Mouse (Mus musculus): ENCODE results near the gene Kcnma1. TPM values are rescaled to one million over a fixed set of nuclear protein-coding genes. Genes with fewer than 3 reads are reported as not detected.

The Kcnma1 gene
- polyA plus RNA-seq, 1 experiment, result 75.1 TPM

GRCm38 (mm10) chr14:23995831-23996230 lies 18.5 kb downstream of the Kcnma1 start:
- WGBS, result 76% methylated on average over 3 of the region's 3 CpGs
- Histone ChIP-seq H3K4me3 (ENCODE audit: insufficient read depth, low read depth, low read length) (no peak overlapping the region), H3K27ac (ENCODE audit: insufficient read depth, low read depth, low read length) (no peak overlapping the region), H3K4me1 (ENCODE audit: control insufficient read depth, insufficient read depth, low read length) (peaks cover 23% of the 10 kb centered on the region)
- TF ChIP-seq POLR2A (IDR thresholded peaks at IDR 0.05; ENCODE audit: insufficient read depth, low read depth, low read length), result no peak
- TF ChIP-seq CTCF (IDR thresholded peaks at IDR 0.05; ENCODE audit: insufficient read depth, low read depth, low read length), result no peak

GRCm38 (mm10) chr14:23990871-23991270 lies 23.4 kb downstream of the Kcnma1 start:
- TF ChIP-seq CTCF (IDR thresholded peaks at IDR 0.05; ENCODE audit: insufficient read depth, low read depth, low read length) (no peak), POLR2A (IDR thresholded peaks at IDR 0.05; ENCODE audit: insufficient read depth, low read depth, low read length) (no peak)
- 93% methylated on average over 7 of the region's 7 CpGs for WGBS
- Histone ChIP-seq H3K4me1 (ENCODE audit: control insufficient read depth, insufficient read depth, low read length) (peaks cover 16% of the 10 kb centered on the region), H3K27ac (ENCODE audit: insufficient read depth, low read depth, low read length) (no peak overlapping the region), H3K4me3 (ENCODE audit: insufficient read depth, low read depth, low read length) (no peak overlapping the region)

GRCm38 (mm10) chr14:23989696-23990095 lies 24.6 kb downstream of the Kcnma1 start:
- TF ChIP-seq POLR2A (IDR thresholded peaks at IDR 0.05; ENCODE audit: insufficient read depth, low read depth, low read length), result no peak
- TF ChIP-seq CTCF (IDR thresholded peaks at IDR 0.05; ENCODE audit: insufficient read depth, low read depth, low read length), result no peak
- WGBS, result 61% methylated on average over 11 of the region's 11 CpGs
- Histone ChIP-seq H3K4me1 (ENCODE audit: control insufficient read depth, insufficient read depth, low read length) (peaks cover 20% of the 10 kb centered on the region), H3K4me3 (ENCODE audit: insufficient read depth, low read depth, low read length) (no peak overlapping the region), H3K27ac (ENCODE audit: insufficient read depth, low read depth, low read length) (peak overlapping the region; percentile 58; the same call in 1 of the 2 replicates)

- peaks cover 20% of the 10 kb centered on the region for H3K4me1 ChIP-seq (ENCODE audit: control insufficient read depth, insufficient read depth, low read length)
These were observed 32.1 kb downstream of the Kcnma1 start for GRCm38 (mm10) chr14:23982205-23982604.

GRCm38 (mm10) chr14:23974685-23975084 lies 39.6 kb downstream of the Kcnma1 start:
- peaks cover 5% of the 10 kb centered on the region; the same call in 1 of the 2 replicates for H3K4me1 ChIP-seq (ENCODE audit: control insufficient read depth, insufficient read depth, low read length)
- H3K27ac ChIP-seq (ENCODE audit: insufficient read depth, low read depth, low read length), result no peak overlapping the region
- no peak overlapping the region for H3K4me3 ChIP-seq (ENCODE audit: insufficient read depth, low read depth, low read length)
- TF ChIP-seq CTCF (IDR thresholded peaks at IDR 0.05; ENCODE audit: insufficient read depth, low read depth, low read length), result no peak
- no peak for TF ChIP-seq POLR2A (IDR thresholded peaks at IDR 0.05; ENCODE audit: insufficient read depth, low read depth, low read length)
- WGBS, result 90% methylated on average over 2 of the region's 2 CpGs

More at GRCm38 (mm10) chr14:23982205-23982604, 32.1 kb downstream of the Kcnma1 start:
- TF ChIP-seq CTCF (IDR thresholded peaks at IDR 0.05; ENCODE audit: insufficient read depth, low read depth, low read length) (no peak), POLR2A (IDR thresholded peaks at IDR 0.05; ENCODE audit: insufficient read depth, low read depth, low read length) (no peak)
- peak overlapping the region; percentile 56 for H3K27ac ChIP-seq (ENCODE audit: insufficient read depth, low read depth, low read length)
- 41% methylated on average over 8 of the region's 8 CpGs for WGBS
- H3K4me3 ChIP-seq (ENCODE audit: insufficient read depth, low read depth, low read length), result no peak overlapping the region

GRCm38 (mm10) chr14:23966471-23966870 lies 47.8 kb downstream of the Kcnma1 start:
- no peak for TF ChIP-seq POLR2A (IDR thresholded peaks at IDR 0.05; ENCODE audit: insufficient read depth, low read depth, low read length)
- 46% methylated on average over 8 of the region's 8 CpGs for WGBS
- Histone ChIP-seq H3K4me3 (ENCODE audit: insufficient read depth, low read depth, low read length) (no peak overlapping the region), H3K27ac (ENCODE audit: insufficient read depth, low read depth, low read length) (0 out of 2 replicates have a peak overlapping the region, but pooled peaks have one; percentile 41), H3K4me1 (ENCODE audit: control insufficient read depth, insufficient read depth, low read length) (peaks cover 12% of the 10 kb centered on the region; the same call in 1 of the 2 replicates)

GRCm38 (mm10) chr14:23959061-23959460 lies 55.2 kb downstream of the Kcnma1 start:
- Histone ChIP-seq H3K4me1 (ENCODE audit: control insufficient read depth, insufficient read depth, low read length) (peaks cover 5% of the 10 kb centered on the region; the same call in 1 of the 2 replicates), H3K4me3 (ENCODE audit: insufficient read depth, low read depth, low read length) (no peak overlapping the region), H3K27ac (ENCODE audit: insufficient read depth, low read depth, low read length) (no peak overlapping the region)
- 76% methylated on average over 11 of the region's 11 CpGs for WGBS
- TF ChIP-seq POLR2A (IDR thresholded peaks at IDR 0.05; ENCODE audit: insufficient read depth, low read depth, low read length), result no peak
- no peak for TF ChIP-seq CTCF (IDR thresholded peaks at IDR 0.05; ENCODE audit: insufficient read depth, low read depth, low read length)

- TF ChIP-seq POLR2A (IDR thresholded peaks at IDR 0.05; ENCODE audit: insufficient read depth, low read depth, low read length), result no peak
- TF ChIP-seq CTCF (IDR thresholded peaks at IDR 0.05; ENCODE audit: insufficient read depth, low read depth, low read length), result no peak
- 80% methylated on average over 4 of the region's 4 CpGs for WGBS
- H3K4me3 ChIP-seq (ENCODE audit: insufficient read depth, low read depth, low read length), result no peak overlapping the region
- H3K4me1 ChIP-seq (ENCODE audit: control insufficient read depth, insufficient read depth, low read length), result peaks cover 5% of the 10 kb centered on the region; the same call in 1 of the 2 replicates
- no peak overlapping the region for H3K27ac ChIP-seq (ENCODE audit: insufficient read depth, low read depth, low read length)
These were observed 57.0 kb downstream of the Kcnma1 start for GRCm38 (mm10) chr14:23957270-23957669.

- no peak overlapping the region for H3K27ac ChIP-seq (ENCODE audit: insufficient read depth, low read depth, low read length)
- 86% methylated on average over 2 of the region's 2 CpGs for WGBS
- H3K4me1 ChIP-seq (ENCODE audit: control insufficient read depth, insufficient read depth, low read length), result peaks cover 24% of the 10 kb centered on the region
These were observed 70.4 kb downstream of the Kcnma1 start for GRCm38 (mm10) chr14:23943876-23944275.

GRCm38 (mm10) chr14:23943152-23943551 lies 71.1 kb downstream of the Kcnma1 start:
- no peak overlapping the region for H3K4me3 ChIP-seq (ENCODE audit: insufficient read depth, low read depth, low read length)
- peaks cover 24% of the 10 kb centered on the region for H3K4me1 ChIP-seq (ENCODE audit: control insufficient read depth, insufficient read depth, low read length)
- 65% methylated on average over 5 of the region's 5 CpGs for whole genome bisulfite sequencing
- H3K27ac ChIP-seq (ENCODE audit: insufficient read depth, low read depth, low read length), result no peak overlapping the region
- TF ChIP-seq CTCF (IDR thresholded peaks at IDR 0.05; ENCODE audit: insufficient read depth, low read depth, low read length) (no peak), POLR2A (IDR thresholded peaks at IDR 0.05; ENCODE audit: insufficient read depth, low read depth, low read length) (no peak)

More at GRCm38 (mm10) chr14:23943876-23944275, 70.4 kb downstream of the Kcnma1 start:
- no peak overlapping the region for H3K4me3 ChIP-seq (ENCODE audit: insufficient read depth, low read depth, low read length)
- TF ChIP-seq POLR2A (IDR thresholded peaks at IDR 0.05; ENCODE audit: insufficient read depth, low read depth, low read length) (no peak), CTCF (IDR thresholded peaks at IDR 0.05; ENCODE audit: insufficient read depth, low read depth, low read length) (no peak)

Data from olfactory bulb, adult 2 months (tissue).